Mouse (Mus musculus): Measurements from ENCODE around the gene Cphx3.
"Not testable (repeated sequence)": the region's sequence is repeated elsewhere in the genome, so short reads cannot be mapped to it uniquely, and the experiment has no call there.

DNA sequence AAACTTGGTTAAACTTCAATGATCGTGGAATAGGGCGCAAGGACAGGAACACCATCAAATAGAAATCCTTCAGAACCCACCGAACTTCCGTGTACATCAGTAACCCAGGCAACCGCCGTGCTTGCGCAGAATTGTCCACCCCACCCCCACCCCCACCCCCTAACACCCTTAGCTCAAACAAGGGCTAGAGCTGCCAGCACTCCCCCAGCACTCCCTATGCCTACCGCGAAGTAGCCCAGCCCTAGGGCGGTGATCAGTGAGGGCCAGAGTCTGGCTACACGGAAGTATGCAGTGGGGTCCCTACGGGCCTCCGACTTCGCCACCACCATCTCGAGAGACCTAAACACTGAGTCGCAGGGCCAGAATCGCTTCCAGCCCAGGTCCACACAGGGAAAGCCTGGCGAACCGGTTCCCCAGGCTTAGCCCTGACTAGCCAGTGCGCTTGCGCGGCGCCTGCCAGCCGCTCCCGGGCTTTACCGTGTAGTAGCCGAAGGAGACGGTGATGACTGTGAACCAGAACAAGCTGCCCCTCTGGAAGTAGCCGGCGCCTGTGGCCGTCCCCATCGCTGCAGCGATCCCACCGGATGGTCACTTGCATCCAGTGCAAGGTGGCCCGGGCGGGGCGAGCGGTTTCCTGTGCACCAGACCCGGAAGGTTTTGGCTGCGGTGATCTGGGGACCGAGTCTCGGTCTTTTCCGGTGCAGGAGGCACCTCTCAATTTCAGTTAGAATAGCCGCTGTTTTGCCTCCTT is 15.3 kb upstream of the Cphx3 start:
- not testable (repeated sequence) for TF ChIP-seq CTCF, EP300 (IDR thresholded peaks at IDR 0.05; ENCODE audit: low read depth)
